Mouse (Mus musculus) ES-Bruce4 (cell line): ENCODE measurements around the gene Cebpb. TPM values are rescaled to one million over a fixed set of nuclear protein-coding genes. Genes with fewer than 3 reads are reported as not detected.

ENCODE experiments used
- H3K27ac ChIP-seq: 2 replicates; pipeline ENCODE4 v1.5.1; 2012; ENCODE audit warnings: low read length, inconsistent platforms; ENCODE audit not compliant: insufficient read depth
- H3K27me3 ChIP-seq: 2 replicates; pipeline ENCODE4 v1.6.1; 2012; ENCODE audit warnings: mild to moderate bottlenecking, low read length, inconsistent platforms; ENCODE audit not compliant: control insufficient read depth, poor library complexity, insufficient read depth, severe bottlenecking
- H3K36me3 ChIP-seq: 2 replicates; pipeline ENCODE4 v1.6.1; 2012; ENCODE audit warnings: inconsistent platforms, mild to moderate bottlenecking, low read length, moderate library complexity; ENCODE audit not compliant: control insufficient read depth, poor library complexity, insufficient read depth, severe bottlenecking
- H3K4me1 ChIP-seq: one replicate; pipeline ENCODE4 v1.8.1; 2011; ENCODE audit warnings: low read length; ENCODE audit not compliant: control insufficient read depth, insufficient read depth
- H3K4me3 ChIP-seq: 2 replicates; pipeline ENCODE4 v1.5.1; 2011; ENCODE audit warnings: low read depth, mild to moderate bottlenecking, low read length
- H3K9ac ChIP-seq: 2 replicates; pipeline ENCODE4 v1.6.1; 2012; ENCODE audit warnings: low read depth, mild to moderate bottlenecking, inconsistent platforms; ENCODE audit not compliant: poor library complexity, severe bottlenecking
- H3K9me3 ChIP-seq: replicated peaks from 2 replicates; pipeline ENCODE4 v1.6.1; 2012; ENCODE audit warnings: mild to moderate bottlenecking, low read length, inconsistent platforms; ENCODE audit not compliant: control insufficient read depth, poor library complexity, insufficient read depth, severe bottlenecking
- CTCF ChIP-seq: IDR thresholded peaks from one replicate; pipeline ENCODE4 v1.8.1; 2011; ENCODE audit warnings: low read depth, low read length
- EP300 ChIP-seq: IDR thresholded peaks from 2 replicates; pipeline ENCODE4 v1.6.1; 2011; ENCODE audit warnings: low read depth, low read length; ENCODE audit not compliant: insufficient read depth
- POLR2A ChIP-seq: IDR thresholded peaks from one replicate; pipeline ENCODE4 v1.8.1; 2011; ENCODE audit warnings: low read length; ENCODE audit not compliant: insufficient read depth
- polyA plus RNA-seq: library from polyadenylated mRNA; stranded (reverse); fragments of >200 nt; gene quantifications from 2 replicates; pipeline ENCODE4 v1.2.4, GENCODE M21; 2011; ENCODE audit warnings: low read depth; ENCODE audit not compliant: missing spikeins, insufficient read depth, insufficient read length

The Cebpb gene
- polyA plus RNA-seq, 1 experiment: 9.2 TPM

DNA sequence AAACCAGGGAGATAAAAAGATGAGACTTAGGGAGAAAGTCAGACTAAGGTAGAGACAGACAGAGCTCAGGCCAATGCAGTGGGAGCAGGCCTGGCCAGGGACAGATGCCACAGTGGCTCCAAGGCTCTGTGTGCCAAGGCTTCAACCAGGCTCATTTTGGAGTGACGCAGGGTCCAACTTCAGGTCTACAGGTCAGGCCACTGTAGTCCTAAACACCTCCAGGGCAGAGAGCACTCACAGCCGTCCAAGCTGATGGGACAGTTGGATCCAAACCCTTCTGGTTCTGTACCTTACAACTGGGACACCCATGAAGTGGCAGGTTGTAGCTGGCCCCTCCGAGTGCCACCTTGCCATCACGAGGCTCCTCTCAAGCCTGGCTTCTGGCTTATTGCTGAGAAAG is 30.7 kb upstream of the Cebpb start:
- no peak overlapping the region for H3K4me3 ChIP-seq
- no peaks in the 10 kb centered on the region for H3K36me3 ChIP-seq
- no peak overlapping the region for H3K9ac ChIP-seq
- H3K4me1 ChIP-seq: peaks cover 4% of the 10 kb centered on the region
- TF ChIP-seq EP300 (no peak), CTCF (no peak), POLR2A (no peak)
- no peak overlapping the region for H3K27ac ChIP-seq
- H3K9me3 ChIP-seq: no peaks in the 10 kb centered on the region
- no peaks in the 10 kb centered on the region for H3K27me3 ChIP-seq

DNA sequence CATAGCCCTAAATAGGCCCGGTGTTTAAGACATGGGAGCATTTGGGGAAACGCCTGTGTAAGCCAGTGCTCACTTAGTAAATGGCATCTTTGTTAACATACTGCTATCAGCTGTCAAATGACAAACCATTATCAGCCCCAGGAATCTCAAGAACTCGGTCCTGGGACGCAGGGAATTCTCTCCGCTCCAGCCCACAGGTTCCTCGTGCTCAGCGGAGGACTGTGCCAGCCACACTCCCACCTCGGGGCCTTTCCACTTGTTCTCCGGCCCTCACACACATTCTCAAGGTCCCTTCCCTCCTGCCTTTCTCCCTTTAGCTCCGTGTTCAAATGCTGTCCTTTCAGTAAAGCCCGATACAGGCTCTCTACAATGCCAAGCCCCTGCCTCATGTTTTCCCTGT is 30.0 kb upstream of the Cebpb start:
- H3K9me3 ChIP-seq: no peaks in the 10 kb centered on the region
- no peak for TF ChIP-seq EP300
- TF ChIP-seq POLR2A: no peak
- TF ChIP-seq CTCF: no peak
- H3K4me3 ChIP-seq: no peak overlapping the region
- H3K36me3 ChIP-seq: no peaks in the 10 kb centered on the region
- no peaks in the 10 kb centered on the region for H3K27me3 ChIP-seq
- no peak overlapping the region for H3K27ac ChIP-seq
- no peak overlapping the region for H3K9ac ChIP-seq
- H3K4me1 ChIP-seq: peaks cover 4% of the 10 kb centered on the region

DNA sequence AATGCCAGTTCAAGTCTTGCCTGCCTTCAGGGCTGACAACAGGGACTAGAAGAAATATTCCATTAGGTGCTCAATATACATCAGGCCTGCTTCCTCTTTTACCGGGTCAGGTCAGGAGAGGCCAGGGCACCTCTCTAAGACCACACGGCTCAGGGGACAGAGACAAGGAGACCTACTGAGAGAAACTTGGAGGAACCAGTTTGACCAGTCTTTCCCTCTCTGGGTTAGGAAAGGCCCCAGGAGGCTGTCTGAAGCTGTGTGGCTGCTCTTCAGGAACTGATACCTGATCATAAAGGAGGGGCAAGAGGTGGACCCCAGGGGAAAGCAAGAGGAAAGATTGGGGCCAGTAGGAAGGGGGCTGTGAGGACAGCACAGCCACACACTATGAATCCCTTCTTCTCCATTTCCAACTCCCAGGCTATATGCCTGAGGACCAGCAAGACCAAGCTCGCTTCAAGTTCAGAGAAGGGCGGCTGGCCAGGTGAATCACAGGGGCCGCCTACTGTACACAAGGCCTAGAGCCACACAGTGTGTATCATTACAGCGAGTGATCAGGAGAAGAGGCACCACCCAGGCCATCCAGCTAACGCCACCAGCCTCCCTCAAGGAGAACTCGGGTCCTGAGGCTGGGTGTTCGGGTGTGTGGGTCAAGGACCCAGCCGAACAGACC is 29.4 kb upstream of the Cebpb start:
- Histone ChIP-seq H3K27me3 (no peaks in the 10 kb centered on the region), H3K4me3 (peak overlapping the region; percentile 76; the same call in 1 of the 2 replicates), H3K27ac (no peak overlapping the region), H3K36me3 (no peaks in the 10 kb centered on the region), H3K9me3 (no peaks in the 10 kb centered on the region), H3K9ac (no peak overlapping the region), H3K4me1 (peaks cover 4% of the 10 kb centered on the region)
- TF ChIP-seq EP300 (no peak), CTCF (no peak), POLR2A (no peak)

DNA sequence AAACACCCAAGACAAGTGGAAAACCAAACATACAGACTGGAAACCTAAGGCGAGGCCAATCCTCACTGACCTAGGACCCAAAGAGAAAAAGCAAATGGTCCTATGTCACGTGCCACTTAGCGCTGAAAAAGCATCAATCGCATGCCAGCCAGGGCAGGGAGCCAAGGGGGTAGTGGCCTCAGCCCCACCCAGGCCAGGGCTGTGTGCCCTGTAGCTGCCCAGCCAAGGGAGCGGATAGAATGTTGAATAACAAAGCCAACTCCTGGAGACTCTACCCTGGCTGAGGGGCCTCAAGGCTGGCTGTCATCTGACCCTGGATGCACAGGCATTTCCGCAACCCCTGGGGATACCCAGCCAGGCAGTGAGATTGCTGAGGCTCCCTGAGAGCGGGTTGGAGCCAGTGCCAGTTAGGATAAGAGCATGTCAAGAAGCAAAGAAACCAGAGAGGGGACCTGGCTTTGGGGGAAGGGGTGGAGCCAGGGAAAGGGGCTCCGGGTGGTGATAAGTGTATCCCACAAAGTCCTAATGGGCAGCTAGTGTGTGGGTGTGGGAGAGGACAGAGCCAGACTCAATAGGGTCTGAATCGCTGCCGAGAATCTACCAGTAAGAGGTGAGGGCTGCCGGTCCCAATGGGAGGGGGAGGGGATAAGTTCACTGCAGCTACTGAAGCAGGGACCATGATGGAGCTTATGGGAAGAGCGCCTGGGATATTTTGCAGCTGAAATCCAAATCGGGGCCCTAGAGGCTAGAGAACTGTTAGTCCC is 28.7 kb upstream of the Cebpb start:
- H3K36me3 ChIP-seq: no peaks in the 10 kb centered on the region
- peak overlapping the region; percentile 82 for H3K9ac ChIP-seq
- H3K27ac ChIP-seq: no peak overlapping the region
- no peaks in the 10 kb centered on the region for H3K27me3 ChIP-seq
- TF ChIP-seq POLR2A (no peak), CTCF (no peak), EP300 (no peak)
- H3K4me1 ChIP-seq: peaks cover 4% of the 10 kb centered on the region
- peak overlapping the region; percentile 76 for H3K4me3 ChIP-seq
- no peaks in the 10 kb centered on the region for H3K9me3 ChIP-seq

GRCm38 (mm10) chr2:167660611-167660971 is 28.1 kb upstream of the Cebpb start:
- Histone ChIP-seq H3K4me3 (peak overlapping the region; percentile 76), H3K9me3 (no peaks in the 10 kb centered on the region), H3K27me3 (no peaks in the 10 kb centered on the region), H3K36me3 (no peaks in the 10 kb centered on the region), H3K27ac (no peak overlapping the region), H3K4me1 (peaks cover 4% of the 10 kb centered on the region), H3K9ac (peak overlapping the region; percentile 82)
- no peak for TF ChIP-seq POLR2A
- no peak for TF ChIP-seq CTCF
- TF ChIP-seq EP300: no peak
